Mouse (Mus musculus) right cerebral cortex, postnatal 10 days (tissue): ENCODE results near the gene Npw.
"Not testable (repeated sequence)": the region's sequence is repeated elsewhere in the genome, so short reads cannot be mapped to it uniquely, and the experiment has no call there.

Experiments
- DNase-seq, 2 experiments: peaks; one replicate each; pipeline ENCODE4 v3.0.0; 2021; ENCODE audit warnings: low spot score in 2 of 2

The Npw gene

GRCm38 (mm10) chr17:24672141-24672540 is 13.9 kb upstream of the Npw start:
- DNase-seq: no peak

GRCm38 (mm10) chr17:24671346-24671745 is 13.1 kb upstream of the Npw start:
- DNase-seq: no peak

GRCm38 (mm10) chr17:24670246-24670844 is 12.1 kb upstream of the Npw start:
- DNase-seq: no peak

GRCm38 (mm10) chr17:24669545-24670245 is 11.4 kb upstream of the Npw start, which contains the start of gene Zfp598:
Zfp598 (plus strand) TSS chr17:24669687.
- peak; percentile 96 for DNase-seq

GRCm38 (mm10) chr17:24669214-24669544 is 10.9 kb upstream of the Npw start:
- DNase-seq: not testable (repeated sequence)

GRCm38 (mm10) chr17:24667416-24667815 is 9.2 kb upstream of the Npw start:
- DNase-seq: peak in 1 of 2 experiments; percentile 61

GRCm38 (mm10) chr17:24667011-24667410 is 8.8 kb upstream of the Npw start:
- DNase-seq: not testable (repeated sequence)

- DNase-seq: no peak
Measured at GRCm38 (mm10) chr17:24654969-24655368, 3.3 kb downstream of the Npw start.

GRCm38 (mm10) chr17:24653967-24654710 is 4.1 kb downstream of the Npw start:
- peak in 1 of 2 experiments; percentile 73 for DNase-seq

- DNase-seq: no peak
Measured at GRCm38 (mm10) chr17:24651835-24652234, 6.4 kb downstream of the Npw start.

- DNase-seq: no peak
Measured at GRCm38 (mm10) chr17:24650766-24651165, 7.5 kb downstream of the Npw start.

- peak in 1 of 2 experiments; percentile 58 for DNase-seq
Measured at GRCm38 (mm10) chr17:24650070-24650616, 8.1 kb downstream of the Npw start, which contains the start of gene Slc9a3r2. Slc9a3r2 (minus strand) TSS chr17:24650327.

GRCm38 (mm10) chr17:24649581-24650069 is 8.6 kb downstream of the Npw start:
- no peak for DNase-seq

GRCm38 (mm10) chr17:24648731-24649377 is 9.4 kb downstream of the Npw start:
- DNase-seq: no peak

GRCm38 (mm10) chr17:24647493-24647892 is 10.8 kb downstream of the Npw start:
- no peak for DNase-seq

GRCm38 (mm10) chr17:24646381-24646780 is 11.9 kb downstream of the Npw start:
- no peak for DNase-seq

- DNase-seq: no peak
Measured at GRCm38 (mm10) chr17:24645916-24646315, 12.3 kb downstream of the Npw start.

GRCm38 (mm10) chr17:24644875-24645721 is 13.2 kb downstream of the Npw start:
- no peak for DNase-seq

GRCm38 (mm10) chr17:24644030-24644715 is 14.1 kb downstream of the Npw start:
- DNase-seq: no peak

- DNase-seq: no peak
Measured at GRCm38 (mm10) chr17:24642791-24643343, 15.4 kb downstream of the Npw start.
